Mouse (Mus musculus) kidney, adult 2 months (tissue): ENCODE data around the gene Dnaic1. TPM values are rescaled to one million over a fixed set of nuclear protein-coding genes. Genes with fewer than 3 reads are reported as not detected.

ENCODE experiments used
- DNase-seq: peaks from one replicate; pipeline ENCODE4 v3.0.0; 2021
- H3K27ac ChIP-seq: fragments of 200-500 bp; 2 replicates; pipeline ENCODE4 v1.5.1; 2012; ENCODE audit warnings: low read depth, low read length, control low read depth, inconsistent platforms; ENCODE audit not compliant: insufficient read depth
- H3K27me3 ChIP-seq: fragments of 200-500 bp; replicated peaks from 2 replicates; pipeline ENCODE4 v1.6.1; 2012; ENCODE audit warnings: mild to moderate bottlenecking, moderate library complexity, low read length, inconsistent platforms; ENCODE audit not compliant: control insufficient read depth, insufficient read depth
- H3K36me3 ChIP-seq: fragments of 200-500 bp; 2 replicates; pipeline ENCODE4 v1.6.1; 2012; ENCODE audit warnings: mild to moderate bottlenecking, moderate library complexity, low read length, inconsistent platforms; ENCODE audit not compliant: control insufficient read depth, insufficient read depth
- H3K4me1 ChIP-seq: fragments of 200-500 bp; 2 replicates; pipeline ENCODE4 v1.6.1; 2011; ENCODE audit warnings: low read length; ENCODE audit not compliant: control insufficient read depth, insufficient read depth
- H3K4me3 ChIP-seq: fragments of 200-500 bp; 2 replicates; pipeline ENCODE4 v1.5.1; 2011; ENCODE audit warnings: mild to moderate bottlenecking, low read depth, low read length, control low read depth; ENCODE audit not compliant: insufficient read depth
- CTCF ChIP-seq: fragments of 200-500 bp; conservative IDR thresholded peaks from 2 replicates; pipeline ENCODE4 v1.5.1; 2011; ENCODE audit warnings: low read depth, mild to moderate bottlenecking, control low read depth, low read length, moderate library complexity, mixed read lengths; ENCODE audit not compliant: insufficient read depth, insufficient read length
- POLR2A ChIP-seq: fragments of 200-500 bp; IDR thresholded peaks from one replicate; pipeline ENCODE4 v1.6.1; 2011; ENCODE audit warnings: low read depth, low read length, control low read depth
- WGBS: fragments of 180-500 bp; shearing (Covaris S2); methylation state at CpG from one replicate; pipeline ENCODE4 v1.1.7; 2018; 5-methylcytosine and 5-hydroxymethylcytosine counted together
- polyA plus RNA-seq: library from polyadenylated mRNA; depleted of rRNA; stranded (reverse); fragments of >200 nt; gene quantifications from 2 replicates; pipeline ENCODE4 v1.2.3, GENCODE M21; 2012

The Dnaic1 gene
- polyA plus RNA-seq, 1 experiment = 0.92 TPM

DNA sequence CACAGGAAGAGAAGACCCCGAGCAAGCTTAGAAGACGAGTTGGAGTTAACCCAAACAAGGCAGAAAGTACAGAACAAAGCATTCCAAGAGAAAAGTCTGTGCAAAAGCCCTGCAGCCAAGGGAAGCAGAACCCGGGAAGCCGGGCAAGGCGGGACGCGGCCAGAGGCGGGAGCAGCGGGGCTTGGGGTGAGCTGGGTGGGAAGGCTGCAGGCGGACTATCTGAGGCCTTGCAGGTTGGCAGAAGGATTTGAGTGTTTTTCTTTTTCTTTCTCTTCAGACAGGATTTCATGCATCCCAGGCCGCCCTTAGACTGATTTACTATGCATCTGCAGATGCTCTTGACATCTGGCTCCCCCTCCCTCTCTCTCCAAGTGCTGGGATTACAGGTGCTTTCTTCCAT is 16.5 kb upstream of the Dnaic1 start:
- TF ChIP-seq POLR2A (no peak), CTCF (no peak)
- 83% methylated on average over 11 of the region's 11 CpGs for WGBS

DNA sequence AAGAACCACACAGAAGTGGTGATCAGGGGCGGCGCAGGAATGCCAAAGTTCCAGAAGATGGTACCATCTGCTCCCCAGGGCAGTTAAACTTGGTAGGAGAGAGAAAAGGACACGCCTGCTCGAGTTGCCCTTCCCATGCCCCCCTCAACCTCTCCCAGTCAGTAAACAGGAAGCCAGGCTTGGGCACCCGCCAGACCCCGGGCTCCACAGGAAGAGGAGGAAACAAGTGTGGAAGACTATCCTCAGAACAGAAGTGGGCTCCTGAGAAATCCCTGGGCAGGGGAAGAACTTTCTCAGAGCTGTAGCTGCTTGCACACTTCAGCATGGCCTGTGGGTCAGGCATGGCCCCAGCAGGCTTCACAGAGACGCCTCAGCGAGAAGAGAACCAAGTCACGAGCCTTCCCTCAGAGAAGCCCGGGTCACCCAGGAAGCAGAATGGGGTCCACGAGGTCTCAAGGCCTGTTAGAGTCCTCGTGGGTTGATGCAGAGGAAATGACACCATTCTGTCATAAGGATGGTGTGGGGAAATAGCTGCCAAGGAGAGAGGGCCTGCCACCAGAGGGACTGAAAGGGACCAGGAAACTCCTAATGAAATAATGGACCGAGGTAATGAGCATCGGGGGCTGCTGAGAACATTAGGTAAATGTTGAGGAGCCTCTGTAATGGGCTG is 14.4 kb upstream of the Dnaic1 start:
- peaks cover 8% of the 10 kb centered on the region for H3K4me1 ChIP-seq
- DNase-seq = peak; percentile 90
- H3K27me3 ChIP-seq = no peaks in the 10 kb centered on the region
- no peaks in the 10 kb centered on the region for H3K36me3 ChIP-seq
- WGBS = 46% methylated on average over 14 of the region's 14 CpGs
- no peak overlapping the region for H3K4me3 ChIP-seq
- peak overlapping the region; percentile 83 for H3K27ac ChIP-seq
- TF ChIP-seq CTCF (no peak), POLR2A (no peak)

More for the DNA sequence above, 16.5 kb upstream of the Dnaic1 start:
- no peak for DNase-seq
- H3K27me3 ChIP-seq = no peaks in the 10 kb centered on the region
- no peak overlapping the region for H3K27ac ChIP-seq
- H3K4me1 ChIP-seq = peaks cover 8% of the 10 kb centered on the region
- no peaks in the 10 kb centered on the region for H3K36me3 ChIP-seq
- no peak overlapping the region for H3K4me3 ChIP-seq

- Histone ChIP-seq H3K4me3 (no peak overlapping the region), H3K4me1 (peaks cover 8% of the 10 kb centered on the region), H3K27me3 (no peaks in the 10 kb centered on the region), H3K36me3 (no peaks in the 10 kb centered on the region), H3K27ac (peak overlapping the region; percentile 15)
- 47% methylated on average over 5 of the region's 5 CpGs for WGBS
- TF ChIP-seq CTCF (no peak), POLR2A (no peak)
- DNase-seq = no peak
Measured at GRCm38 (mm10) chr4:41556311-41556953, 13.1 kb upstream of the Dnaic1 start.

DNA sequence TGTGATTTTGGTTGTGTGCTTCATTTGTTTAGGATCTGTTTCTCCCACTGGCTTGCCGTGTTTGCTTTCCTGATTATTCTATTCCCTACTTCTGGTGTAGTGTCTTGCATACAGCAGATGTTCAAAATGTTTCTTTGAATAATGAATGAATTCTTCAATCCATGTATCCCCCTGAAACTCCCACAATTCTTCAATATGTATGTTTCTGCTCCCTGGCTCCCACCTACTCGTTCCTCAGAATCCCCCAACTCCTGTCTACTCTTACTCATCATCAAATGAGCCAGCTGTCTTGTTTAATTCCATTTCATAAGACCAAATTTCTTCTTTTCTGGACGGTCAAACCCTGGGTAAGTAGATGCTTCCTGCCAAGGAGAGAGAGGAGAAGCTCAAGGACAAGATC is 12.5 kb upstream of the Dnaic1 start:
- no peak for DNase-seq
- Histone ChIP-seq H3K4me1 (peaks cover 8% of the 10 kb centered on the region), H3K27me3 (no peaks in the 10 kb centered on the region), H3K4me3 (no peak overlapping the region), H3K36me3 (no peaks in the 10 kb centered on the region), H3K27ac (no peak overlapping the region)
- no peak for TF ChIP-seq POLR2A
- TF ChIP-seq CTCF = no peak
- 71% methylated on average over 3 of the region's 3 CpGs for WGBS

DNA sequence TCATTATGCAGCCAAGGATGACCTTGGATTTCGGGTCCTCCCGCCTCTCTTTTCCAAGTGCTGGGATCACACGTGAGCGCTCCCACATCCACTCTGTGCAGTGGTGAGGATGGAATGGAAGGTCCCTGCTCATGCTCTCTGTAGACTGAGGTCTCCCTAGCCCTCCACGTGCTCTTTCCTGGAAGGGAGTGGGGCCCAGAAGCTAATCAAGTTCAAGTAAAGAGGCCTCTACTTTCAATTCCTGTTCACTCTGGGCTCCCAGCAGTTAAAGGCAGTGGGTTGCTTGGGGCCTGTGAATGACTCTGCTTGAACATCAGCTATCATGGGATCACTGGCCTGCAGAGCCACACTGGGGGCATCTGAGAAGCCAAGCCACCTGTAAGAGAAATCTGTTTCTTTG is 6.3 kb upstream of the Dnaic1 start:
- H3K27me3 ChIP-seq = no peaks in the 10 kb centered on the region
- no peak for TF ChIP-seq CTCF
- no peak for TF ChIP-seq POLR2A
- no peak overlapping the region for H3K27ac ChIP-seq
- no peaks in the 10 kb centered on the region for H3K36me3 ChIP-seq
- DNase-seq = no peak
- peaks cover 5% of the 10 kb centered on the region; the same call in 1 of the 2 replicates for H3K4me1 ChIP-seq
- no peak overlapping the region for H3K4me3 ChIP-seq
- 87% methylated on average over 5 of the region's 5 CpGs for WGBS

GRCm38 (mm10) chr4:41566123-41566522 is 3.5 kb upstream of the Dnaic1 start:
- Histone ChIP-seq H3K4me3 (no peak overlapping the region), H3K27ac (no peak overlapping the region), H3K27me3 (no peaks in the 10 kb centered on the region), H3K4me1 (peaks cover 5% of the 10 kb centered on the region; the same call in 1 of the 2 replicates), H3K36me3 (no peaks in the 10 kb centered on the region)
- no peak for TF ChIP-seq POLR2A
- no peak for TF ChIP-seq CTCF
- DNase-seq = no peak
- WGBS = 45% methylated on average over 3 of the region's 3 CpGs

- 29% methylated on average over 19 of the region's 19 CpGs for WGBS
- Histone ChIP-seq H3K27ac (no peak overlapping the region; the same call in 1 of the 2 replicates), H3K4me1 (peaks cover 5% of the 10 kb centered on the region; the same call in 1 of the 2 replicates), H3K36me3 (no peaks in the 10 kb centered on the region), H3K4me3 (peak overlapping the region; percentile 69), H3K27me3 (no peaks in the 10 kb centered on the region)
- TF ChIP-seq CTCF (no peak), POLR2A (no peak)
- peak; percentile 67 for DNase-seq
Measured at GRCm38 (mm10) chr4:41568239-41568638, 1.3 kb upstream of the Dnaic1 start.
